Mouse (Mus musculus) myocyte (in vitro differentiated cells): ENCODE results near the gene Ugt1a6b. TPM values are rescaled to one million over a fixed set of nuclear protein-coding genes. Genes with fewer than 3 reads are reported as not detected.

Source experiments
- H3K27me3 ChIP-seq: one replicate; pipeline ENCODE4 v1.6.1; 2011; ENCODE audit not compliant: control insufficient read depth, insufficient read depth, insufficient read length
- H3K36me3 ChIP-seq: one replicate; pipeline ENCODE4 v1.6.1; 2011; ENCODE audit not compliant: control insufficient read depth, insufficient read depth
- H3K4me2 ChIP-seq: one replicate; pipeline ENCODE4 v1.6.1; 2011; ENCODE audit warnings: low read depth, control low read depth
- H3K4me3 ChIP-seq: one replicate; pipeline ENCODE4 v1.5.1; 2011; ENCODE audit warnings: mild to moderate bottlenecking, control low read depth, moderate library complexity
- H3K79me2 ChIP-seq: one replicate; pipeline ENCODE4 v1.6.1; 2011; ENCODE audit not compliant: control insufficient read depth, insufficient read depth
- H3ac ChIP-seq: one replicate; pipeline ENCODE4 v1.6.1; 2011; ENCODE audit not compliant: control insufficient read depth, insufficient read length
- CEBPB ChIP-seq: IDR thresholded peaks from 2 replicates; pipeline ENCODE4 v1.6.1; 2011; ENCODE audit warnings: mild to moderate bottlenecking, moderate library complexity; ENCODE audit not compliant: poor library complexity, insufficient read depth, severe bottlenecking
- E2F4 ChIP-seq: IDR thresholded peaks from one replicate; pipeline ENCODE4 v1.6.1; 2011; ENCODE audit warnings: mild to moderate bottlenecking, control low read depth, moderate library complexity; ENCODE audit not compliant: insufficient read depth
- MAX ChIP-seq: IDR thresholded peaks from one replicate; pipeline ENCODE4 v1.6.1; 2011; ENCODE audit warnings: low read depth, mild to moderate bottlenecking, control low read depth
- MYOD1 ChIP-seq, 3 experiments: IDR thresholded peaks; one replicate each; pipeline ENCODE4 v1.6.1; 2011; ENCODE audit warnings: control low read depth in 2 of 3, low read depth in 2 of 3, mild to moderate bottlenecking in 2 of 3, moderate library complexity in 1 of 3; ENCODE audit not compliant: insufficient read length in 2 of 3, control insufficient read depth in 1 of 3
- MYOG ChIP-seq, 3 experiments: IDR thresholded peaks; one replicate each; pipeline ENCODE4 v1.6.1; 2011; ENCODE audit warnings: control low read depth in 2 of 3, low read depth in 2 of 3, mild to moderate bottlenecking in 2 of 3; ENCODE audit not compliant: insufficient read length in 2 of 3, control insufficient read depth in 1 of 3, insufficient read depth in 1 of 3
- POLR2A ChIP-seq: IDR thresholded peaks from one replicate; pipeline ENCODE4 v1.6.1; 2011; ENCODE audit warnings: low read depth, mild to moderate bottlenecking, control low read depth, moderate library complexity; ENCODE audit not compliant: insufficient read length
- POLR2AphosphoS2 ChIP-seq: IDR thresholded peaks from one replicate; pipeline ENCODE4 v1.6.1; 2011; ENCODE audit warnings: low read depth, control low read depth; ENCODE audit not compliant: insufficient read length
- REST ChIP-seq: IDR thresholded peaks from one replicate; pipeline ENCODE4 v1.6.1; 2011; ENCODE audit warnings: mild to moderate bottlenecking, control low read depth, moderate library complexity; ENCODE audit not compliant: insufficient read depth, insufficient read length
- SRF ChIP-seq: IDR thresholded peaks from one replicate; pipeline ENCODE4 v1.6.1; 2011; ENCODE audit warnings: low read depth; ENCODE audit not compliant: control insufficient read depth, insufficient read length
- TCF12 ChIP-seq: IDR thresholded peaks from one replicate; pipeline ENCODE4 v1.6.1; 2011; ENCODE audit warnings: mild to moderate bottlenecking, control low read depth; ENCODE audit not compliant: poor library complexity, insufficient read depth, severe bottlenecking
- TCF3 ChIP-seq: IDR thresholded peaks from one replicate; pipeline ENCODE4 v1.6.1; 2011; ENCODE audit warnings: low read depth, control low read depth; ENCODE audit not compliant: insufficient read length
- USF1 ChIP-seq: IDR thresholded peaks from one replicate; pipeline ENCODE4 v1.6.1; 2011; ENCODE audit warnings: low read depth, mild to moderate bottlenecking, control low read depth, moderate library complexity
- polyA plus RNA-seq: library from polyadenylated mRNA; unstranded; fragments of >200 nt; fragmentation: generic; extraction: Trizol; gene quantifications from one replicate; pipeline ENCODE4 v1.2.1, GENCODE M21; 2012; ENCODE audit warnings: missing spikeins

Ugt1a6b gene
- polyA plus RNA-seq, 1 experiment = 0.04 TPM

DNA sequence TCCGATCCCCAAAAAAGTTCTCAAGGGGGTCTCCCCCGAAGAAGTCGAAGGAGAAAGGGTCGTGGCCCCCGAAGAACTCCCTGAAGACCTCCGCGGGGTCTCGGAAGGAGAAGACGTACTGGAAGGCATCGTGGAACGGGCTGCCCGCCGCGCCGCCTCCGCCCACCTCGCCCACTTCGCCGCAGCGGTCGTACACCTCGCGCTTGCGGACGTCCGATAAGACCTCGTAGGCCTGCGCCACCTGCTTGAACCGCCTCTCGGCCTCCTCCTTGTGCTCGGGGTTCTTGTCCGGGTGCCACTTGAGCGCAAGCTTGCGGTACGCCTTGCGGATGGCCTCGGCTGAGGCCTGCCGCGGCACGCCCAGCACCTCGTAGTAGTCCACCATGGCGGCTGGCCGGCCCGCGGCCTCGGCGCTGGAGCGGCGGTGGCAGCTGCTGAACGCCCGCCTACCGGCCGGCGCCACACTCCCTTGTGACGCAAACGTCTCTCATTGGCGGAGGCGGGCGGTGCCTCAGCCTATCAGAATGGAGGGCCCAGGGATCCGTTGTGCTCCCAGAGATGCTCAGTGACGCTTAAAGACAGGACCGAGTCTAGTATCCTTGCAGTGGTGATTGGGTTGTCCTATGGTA lies 102.4 kb downstream of the Ugt1a6b start, which contains the start of gene Dnajb3:
Dnajb3 (minus strand) TSS at position 489 of the 629 bp plus-strand sequence.
- Histone ChIP-seq H3K27me3 (peaks cover 11% of the 10 kb centered on the region), H3K36me3 (no peaks in the 10 kb centered on the region), H3K79me2 (no peaks in the 10 kb centered on the region), H3K4me2 (no peak within 1 kb of the TSS), H3ac (no peak within 1 kb of the TSS), H3K4me3 (no peak within 1 kb of the TSS)
- TF ChIP-seq POLR2A = no peak
- no peak for TF ChIP-seq SRF
- no peak for TF ChIP-seq CEBPB
- no peak for TF ChIP-seq MAX
- TF ChIP-seq POLR2AphosphoS2 = no peak
- no peak for TF ChIP-seq E2F4
- no peak for TF ChIP-seq USF1
- TF ChIP-seq REST = no peak
- TF ChIP-seq MYOD1 (IDR thresholded peaks at IDR 0.05; ENCODE audit: control insufficient read depth in 1 of 3, insufficient read length in 2 of 3, low read depth in 2 of 3) = no peak
- TF ChIP-seq MYOG (IDR thresholded peaks at IDR 0.05; ENCODE audit: control insufficient read depth in 1 of 3, insufficient read depth in 1 of 3, insufficient read length in 2 of 3, low read depth in 2 of 3) = no peak

DNA sequence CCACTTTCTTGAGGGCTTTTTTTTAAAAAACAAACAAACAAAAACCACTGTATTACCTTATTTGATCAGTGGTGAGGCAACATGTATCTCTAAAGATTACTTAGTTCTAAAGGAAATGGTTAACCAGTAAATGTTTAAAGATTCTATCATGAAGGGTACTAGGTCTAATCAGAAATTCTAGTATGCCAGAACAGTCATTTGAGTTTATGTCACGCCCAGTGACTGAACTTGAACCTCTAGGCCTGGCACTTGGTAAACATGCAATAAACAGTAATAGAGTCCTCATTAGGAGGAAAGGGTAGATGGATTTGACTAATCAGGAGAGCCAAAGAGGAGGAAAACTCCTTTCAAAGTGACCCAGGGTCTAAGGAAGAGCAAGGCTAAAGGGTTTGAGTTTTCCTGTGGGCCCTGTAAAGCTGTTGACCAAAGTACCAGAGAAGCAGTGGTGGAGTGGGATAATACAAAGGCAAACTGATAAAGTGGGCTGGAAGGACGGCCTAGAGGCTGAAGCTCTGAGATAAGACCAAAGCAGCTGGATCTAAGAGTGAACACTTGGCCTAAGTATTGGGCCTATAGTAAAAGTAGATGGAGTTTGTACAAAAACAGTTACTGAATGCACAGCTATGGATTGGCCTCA lies 103.9 kb downstream of the Ugt1a6b start:
- Histone ChIP-seq H3K4me2 (no peak overlapping the region), H3ac (no peak overlapping the region), H3K27me3 (peaks cover 7% of the 10 kb centered on the region), H3K36me3 (no peaks in the 10 kb centered on the region), H3K79me2 (no peaks in the 10 kb centered on the region), H3K4me3 (no peak overlapping the region)
- TF ChIP-seq CEBPB (no peak), MYOD1 (IDR thresholded peaks at IDR 0.05; ENCODE audit: control insufficient read depth in 1 of 3, insufficient read length in 2 of 3, low read depth in 2 of 3) (no peak), TCF12 (no peak), REST (no peak), MYOG (IDR thresholded peaks at IDR 0.05; ENCODE audit: control insufficient read depth in 1 of 3, insufficient read depth in 1 of 3, insufficient read length in 2 of 3, low read depth in 2 of 3) (no peak), SRF (no peak), USF1 (no peak), E2F4 (no peak), POLR2A (no peak), MAX (no peak), TCF3 (no peak), POLR2AphosphoS2 (no peak)

DNA sequence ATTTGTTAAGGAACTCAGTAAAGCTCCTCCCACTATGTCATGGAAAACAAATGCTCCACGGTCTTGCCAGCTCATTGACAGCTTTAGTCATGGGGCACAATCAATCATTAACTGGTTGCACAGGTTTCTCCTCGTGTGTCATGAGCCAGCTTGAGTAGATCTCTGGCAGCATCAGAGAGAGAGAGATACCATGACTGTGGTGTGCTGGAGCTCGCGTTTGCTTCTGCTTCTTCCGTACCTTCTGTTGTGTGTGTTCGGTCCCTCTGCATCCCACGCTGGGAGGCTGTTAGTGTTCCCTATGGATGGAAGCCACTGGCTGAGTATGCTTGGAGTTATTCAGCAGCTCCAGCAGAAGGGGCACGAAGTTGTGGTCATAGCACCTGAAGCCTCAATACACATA lies 108.8 kb downstream of the Ugt1a6b start, which contains the start of gene Ugt1a1:
Ugt1a1 (plus strand) TSS at position 148 of the 400 bp plus-strand sequence.
- no peaks in the 10 kb centered on the region for H3K27me3 ChIP-seq
- TF ChIP-seq POLR2AphosphoS2 (no peak), MYOG (IDR thresholded peaks at IDR 0.05; ENCODE audit: control insufficient read depth in 1 of 3, insufficient read depth in 1 of 3, insufficient read length in 2 of 3, low read depth in 2 of 3) (no peak)
- H3K4me3 ChIP-seq = no peak within 1 kb of the TSS
- no peaks in the 10 kb centered on the region for H3K36me3 ChIP-seq
- H3K79me2 ChIP-seq = no peaks in the 10 kb centered on the region
- no peak within 1 kb of the TSS for H3ac ChIP-seq
- no peak within 1 kb of the TSS for H3K4me2 ChIP-seq

DNA sequence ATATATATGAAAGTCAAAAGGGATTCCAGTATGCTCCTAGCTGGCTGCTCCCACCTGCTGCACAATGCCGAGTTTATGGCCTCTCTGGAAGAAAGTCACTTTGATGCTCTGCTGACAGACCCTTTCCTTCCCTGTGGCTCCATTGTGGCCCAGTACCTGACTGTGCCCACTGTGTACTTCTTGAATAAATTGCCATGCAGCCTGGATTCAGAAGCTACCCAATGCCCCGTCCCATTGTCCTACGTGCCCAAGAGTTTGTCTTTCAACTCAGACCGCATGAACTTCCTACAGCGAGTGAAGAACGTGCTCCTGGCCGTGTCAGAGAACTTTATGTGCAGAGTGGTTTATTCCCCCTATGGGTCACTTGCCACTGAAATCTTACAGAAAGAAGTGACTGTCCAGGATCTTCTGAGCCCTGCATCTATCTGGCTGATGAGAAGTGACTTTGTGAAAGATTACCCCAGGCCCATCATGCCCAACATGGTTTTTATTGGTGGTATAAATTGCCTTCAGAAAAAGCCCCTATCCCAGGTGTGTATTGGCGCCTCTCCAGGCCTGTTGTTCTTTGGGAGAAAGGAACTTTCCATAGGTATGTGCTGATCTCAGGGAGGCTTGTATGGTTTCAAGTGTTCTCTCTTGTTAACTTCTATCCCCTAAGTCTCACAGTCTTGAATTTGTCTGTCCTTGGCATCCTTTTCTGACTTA lies 109.4 kb downstream of the Ugt1a6b start:
- Histone ChIP-seq H3K4me2 (no peak overlapping the region), H3K27me3 (no peaks in the 10 kb centered on the region), H3K79me2 (no peaks in the 10 kb centered on the region), H3ac (no peak overlapping the region), H3K36me3 (no peaks in the 10 kb centered on the region), H3K4me3 (no peak overlapping the region)
- no peak for TF ChIP-seq MYOG (IDR thresholded peaks at IDR 0.05; ENCODE audit: control insufficient read depth in 1 of 3, insufficient read depth in 1 of 3, insufficient read length in 2 of 3, low read depth in 2 of 3)
- no peak for TF ChIP-seq E2F4
- TF ChIP-seq TCF3 = no peak
- no peak for TF ChIP-seq CEBPB
- no peak for TF ChIP-seq MAX
- TF ChIP-seq REST = no peak
- TF ChIP-seq POLR2A = no peak
- TF ChIP-seq MYOD1 (IDR thresholded peaks at IDR 0.05; ENCODE audit: control insufficient read depth in 1 of 3, insufficient read length in 2 of 3, low read depth in 2 of 3) = no peak
- TF ChIP-seq SRF = no peak

DNA sequence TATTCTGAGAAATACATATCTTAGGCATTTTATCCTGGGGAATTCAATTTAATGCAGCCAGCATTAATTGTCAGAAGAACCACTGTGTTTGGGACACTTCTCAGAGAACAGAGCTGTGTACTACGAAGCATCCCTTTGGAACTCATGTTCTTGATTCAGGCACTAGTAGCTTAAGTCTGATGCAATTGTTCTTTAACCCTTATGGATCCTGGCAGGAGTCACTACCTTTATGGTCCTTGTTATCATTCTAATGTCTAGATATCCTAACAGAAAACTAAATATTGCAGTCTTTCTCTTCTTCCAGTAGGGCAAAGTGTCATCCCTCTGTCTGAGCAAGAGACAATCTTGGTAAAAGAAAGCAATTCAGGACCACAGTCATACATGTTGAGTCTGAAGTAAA lies 110.0 kb downstream of the Ugt1a6b start:
- Histone ChIP-seq H3K4me3 (no peak overlapping the region), H3K27me3 (no peaks in the 10 kb centered on the region), H3K36me3 (no peaks in the 10 kb centered on the region), H3K79me2 (no peaks in the 10 kb centered on the region), H3K4me2 (no peak overlapping the region), H3ac (no peak overlapping the region)
- TF ChIP-seq POLR2A = no peak
- TF ChIP-seq SRF = no peak
- TF ChIP-seq MYOD1 (IDR thresholded peaks at IDR 0.05; ENCODE audit: control insufficient read depth in 1 of 3, insufficient read length in 2 of 3, low read depth in 2 of 3) = no peak
- TF ChIP-seq MYOG (IDR thresholded peaks at IDR 0.05; ENCODE audit: control insufficient read depth in 1 of 3, insufficient read depth in 1 of 3, insufficient read length in 2 of 3, low read depth in 2 of 3) = no peak
- no peak for TF ChIP-seq TCF12
- TF ChIP-seq CEBPB = no peak
- TF ChIP-seq MAX = no peak
- TF ChIP-seq E2F4 = no peak
- no peak for TF ChIP-seq REST
- TF ChIP-seq USF1 = no peak
- TF ChIP-seq POLR2AphosphoS2 = no peak
- TF ChIP-seq TCF3 = no peak
